Mouse (Mus musculus): ENCODE measurements around the gene Dnah2. TPM values are rescaled to one million over a fixed set of nuclear protein-coding genes. Genes with fewer than 3 reads are reported as not detected.

The Dnah2 gene
- 0.87 and 1.5 TPM in 2 replicates for polyA plus RNA-seq (2014; fragmentation: Nextera tagmentation; extraction: Ambion mirVana)

- H3K4me1 ChIP-seq (ENCODE audit: control insufficient read depth, insufficient read depth, low read length), result peaks cover 9% of the 10 kb centered on the region
- H3K9ac ChIP-seq (ENCODE audit: low read depth, low read length), result 0 out of 2 replicates have a peak within 1 kb of the TSS, but pooled peaks have one; percentile 7
- no peaks in the 10 kb centered on the region; the same call in 1 of the 2 replicates for H3K27me3 ChIP-seq (ENCODE audit: control insufficient read depth, insufficient read depth, low read length)
- WGBS, result 38% methylated on average over 12 of the region's 12 CpGs
- no peak within 1 kb of the TSS for H3K4me3 ChIP-seq (ENCODE audit: low read length)
- no peaks in the 10 kb centered on the region for H3K9me3 ChIP-seq (ENCODE audit: control insufficient read depth, low read length)
- H3K27ac ChIP-seq (ENCODE audit: low read depth, low read length), result no peak within 1 kb of the TSS
- ATAC-seq (ENCODE audit: low FRiP score, low TSS enrichment), result no peak
- H3K4me2 ChIP-seq (replicated peaks; ENCODE audit: low read depth, low read length), result no peak within 1 kb of the TSS
- no peaks in the 10 kb centered on the region for H3K36me3 ChIP-seq (ENCODE audit: control insufficient read depth, insufficient read depth, low read length)
Observed at GRCm38 (mm10) chr11:69549060-69549656, at the start of gene Dnah2. TSS of gene Dnah2 (minus strand) at chr11:69549110.

- H3K27me3 ChIP-seq (ENCODE audit: control insufficient read depth, insufficient read depth, low read length), result no peaks in the 10 kb centered on the region
- no peak overlapping the region for H3K4me3 ChIP-seq (ENCODE audit: low read length)
- peaks cover 3% of the 10 kb centered on the region for H3K4me1 ChIP-seq (ENCODE audit: control insufficient read depth, insufficient read depth, low read length)
- WGBS, result 95% methylated on average over 6 of the region's 6 CpGs
- H3K9me3 ChIP-seq (ENCODE audit: control insufficient read depth, low read length), result no peaks in the 10 kb centered on the region
- no peak for ATAC-seq (ENCODE audit: low FRiP score, low TSS enrichment)
- H3K4me2 ChIP-seq (replicated peaks; ENCODE audit: low read depth, low read length), result no peak overlapping the region
- H3K36me3 ChIP-seq (ENCODE audit: control insufficient read depth, insufficient read depth, low read length), result peaks cover 35% of the 10 kb centered on the region
- H3K9ac ChIP-seq (ENCODE audit: low read depth, low read length), result no peak overlapping the region
- H3K27ac ChIP-seq (ENCODE audit: low read depth, low read length), result no peak overlapping the region
Observed at GRCm38 (mm10) chr11:69594853-69595252, 45.9 kb upstream of the Dnah2 start.

DNA sequence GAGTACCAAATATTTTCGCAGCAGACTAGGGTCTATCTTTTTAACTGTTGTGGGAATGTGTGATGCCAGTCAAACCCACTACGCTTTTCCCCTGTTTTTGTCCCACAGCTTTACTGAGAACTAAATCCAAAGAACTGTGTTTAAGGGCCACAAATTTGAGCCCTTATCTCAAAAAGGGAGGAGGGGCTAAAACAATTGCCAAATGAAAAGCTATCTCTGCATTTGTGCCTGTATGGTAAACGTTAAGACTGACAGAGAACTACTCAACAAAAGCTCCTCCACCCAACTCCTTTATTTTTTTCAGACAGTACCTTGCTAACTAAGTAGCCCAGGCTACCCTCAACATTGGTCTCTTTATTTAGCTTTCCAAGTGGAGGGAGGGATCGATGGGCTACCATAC lies 43.9 kb upstream of the Dnah2 start:
- H3K36me3 ChIP-seq (ENCODE audit: control insufficient read depth, insufficient read depth, low read length), result peaks cover 56% of the 10 kb centered on the region
- no peak for ATAC-seq (ENCODE audit: low FRiP score, low TSS enrichment)
- H3K27me3 ChIP-seq (ENCODE audit: control insufficient read depth, insufficient read depth, low read length), result no peaks in the 10 kb centered on the region
- H3K27ac ChIP-seq (ENCODE audit: low read depth, low read length), result no peak overlapping the region
- H3K4me3 ChIP-seq (ENCODE audit: low read length), result no peak overlapping the region
- no peaks in the 10 kb centered on the region for H3K9me3 ChIP-seq (ENCODE audit: control insufficient read depth, low read length)
- 90% methylated on average over 4 of the region's 4 CpGs for WGBS
- no peak overlapping the region for H3K4me2 ChIP-seq (replicated peaks; ENCODE audit: low read depth, low read length)
- no peak overlapping the region for H3K9ac ChIP-seq (ENCODE audit: low read depth, low read length)
- no peaks in the 10 kb centered on the region for H3K4me1 ChIP-seq (ENCODE audit: control insufficient read depth, insufficient read depth, low read length)

- WGBS, result 91% methylated on average over 7 of the region's 7 CpGs
- ATAC-seq (ENCODE audit: low FRiP score, low TSS enrichment), result no peak
- Histone ChIP-seq H3K4me3 (ENCODE audit: low read length) (no peak overlapping the region), H3K9ac (ENCODE audit: low read depth, low read length) (no peak overlapping the region), H3K4me1 (ENCODE audit: control insufficient read depth, insufficient read depth, low read length) (no peaks in the 10 kb centered on the region), H3K9me3 (ENCODE audit: control insufficient read depth, low read length) (no peaks in the 10 kb centered on the region), H3K27ac (ENCODE audit: low read depth, low read length) (no peak overlapping the region), H3K4me2 (replicated peaks; ENCODE audit: low read depth, low read length) (no peak overlapping the region), H3K27me3 (ENCODE audit: control insufficient read depth, insufficient read depth, low read length) (no peaks in the 10 kb centered on the region), H3K36me3 (ENCODE audit: control insufficient read depth, insufficient read depth, low read length) (peaks cover 63% of the 10 kb centered on the region)
Observed at GRCm38 (mm10) chr11:69591899-69592637, 43.2 kb upstream of the Dnah2 start.

DNA sequence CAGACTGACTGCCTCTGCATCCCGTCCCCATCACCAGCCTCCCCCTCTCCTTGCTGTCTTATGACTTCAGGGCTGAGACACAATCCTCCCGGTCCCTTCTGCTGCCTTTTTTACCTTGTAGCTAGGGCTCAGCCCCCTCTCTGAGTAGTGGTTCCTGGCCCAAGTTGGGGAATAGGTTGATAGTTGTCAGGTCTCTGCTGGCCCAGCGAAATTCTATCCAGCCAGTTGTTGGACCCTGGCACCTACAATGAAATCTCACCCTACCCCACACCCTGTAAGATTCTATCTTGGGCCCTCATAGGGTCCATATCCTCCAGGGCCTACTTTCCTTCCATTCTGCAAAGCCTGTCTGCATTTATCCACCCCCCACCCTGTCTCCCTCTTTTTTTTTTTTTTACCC lies 42.5 kb upstream of the Dnah2 start:
- H3K27ac ChIP-seq (ENCODE audit: low read depth, low read length), result no peak overlapping the region

GRCm38 (mm10) chr11:69590622-69591021 lies 41.7 kb upstream of the Dnah2 start:
- peaks cover 70% of the 10 kb centered on the region for H3K36me3 ChIP-seq (ENCODE audit: control insufficient read depth, insufficient read depth, low read length)
- H3K4me2 ChIP-seq (replicated peaks; ENCODE audit: low read depth, low read length), result no peak overlapping the region
- H3K27me3 ChIP-seq (ENCODE audit: control insufficient read depth, insufficient read depth, low read length), result no peaks in the 10 kb centered on the region
- H3K9me3 ChIP-seq (ENCODE audit: control insufficient read depth, low read length), result no peaks in the 10 kb centered on the region
- no peaks in the 10 kb centered on the region for H3K4me1 ChIP-seq (ENCODE audit: control insufficient read depth, insufficient read depth, low read length)
- ATAC-seq (ENCODE audit: low FRiP score, low TSS enrichment), result no peak
- no peak overlapping the region for H3K4me3 ChIP-seq (ENCODE audit: low read length)
- 96% methylated on average over 8 of the region's 8 CpGs for WGBS
- no peak overlapping the region for H3K9ac ChIP-seq (ENCODE audit: low read depth, low read length)
- H3K27ac ChIP-seq (ENCODE audit: low read depth, low read length), result no peak overlapping the region

More for the DNA sequence above, 42.5 kb upstream of the Dnah2 start:
- Histone ChIP-seq H3K9ac (ENCODE audit: low read depth, low read length) (no peak overlapping the region), H3K27me3 (ENCODE audit: control insufficient read depth, insufficient read depth, low read length) (no peaks in the 10 kb centered on the region), H3K4me1 (ENCODE audit: control insufficient read depth, insufficient read depth, low read length) (no peaks in the 10 kb centered on the region), H3K36me3 (ENCODE audit: control insufficient read depth, insufficient read depth, low read length) (peaks cover 69% of the 10 kb centered on the region), H3K9me3 (ENCODE audit: control insufficient read depth, low read length) (no peaks in the 10 kb centered on the region), H3K4me2 (replicated peaks; ENCODE audit: low read depth, low read length) (no peak overlapping the region), H3K4me3 (ENCODE audit: low read length) (no peak overlapping the region)
- ATAC-seq (ENCODE audit: low FRiP score, low TSS enrichment), result no peak
- WGBS, result 85% methylated on average over 3 of the region's 3 CpGs

- Histone ChIP-seq H3K36me3 (ENCODE audit: control insufficient read depth, insufficient read depth, low read length) (peaks cover 72% of the 10 kb centered on the region), H3K4me3 (ENCODE audit: low read length) (no peak overlapping the region), H3K27me3 (ENCODE audit: control insufficient read depth, insufficient read depth, low read length) (no peaks in the 10 kb centered on the region), H3K9me3 (ENCODE audit: control insufficient read depth, low read length) (no peaks in the 10 kb centered on the region), H3K9ac (ENCODE audit: low read depth, low read length) (no peak overlapping the region), H3K4me2 (replicated peaks; ENCODE audit: low read depth, low read length) (no peak overlapping the region), H3K4me1 (ENCODE audit: control insufficient read depth, insufficient read depth, low read length) (no peaks in the 10 kb centered on the region), H3K27ac (ENCODE audit: low read depth, low read length) (no peak overlapping the region)
- ATAC-seq (ENCODE audit: low FRiP score, low TSS enrichment), result no peak
- WGBS, result 92% methylated on average over 22 of the region's 22 CpGs
Observed at GRCm38 (mm10) chr11:69589207-69589834, 40.4 kb upstream of the Dnah2 start.

DNA sequence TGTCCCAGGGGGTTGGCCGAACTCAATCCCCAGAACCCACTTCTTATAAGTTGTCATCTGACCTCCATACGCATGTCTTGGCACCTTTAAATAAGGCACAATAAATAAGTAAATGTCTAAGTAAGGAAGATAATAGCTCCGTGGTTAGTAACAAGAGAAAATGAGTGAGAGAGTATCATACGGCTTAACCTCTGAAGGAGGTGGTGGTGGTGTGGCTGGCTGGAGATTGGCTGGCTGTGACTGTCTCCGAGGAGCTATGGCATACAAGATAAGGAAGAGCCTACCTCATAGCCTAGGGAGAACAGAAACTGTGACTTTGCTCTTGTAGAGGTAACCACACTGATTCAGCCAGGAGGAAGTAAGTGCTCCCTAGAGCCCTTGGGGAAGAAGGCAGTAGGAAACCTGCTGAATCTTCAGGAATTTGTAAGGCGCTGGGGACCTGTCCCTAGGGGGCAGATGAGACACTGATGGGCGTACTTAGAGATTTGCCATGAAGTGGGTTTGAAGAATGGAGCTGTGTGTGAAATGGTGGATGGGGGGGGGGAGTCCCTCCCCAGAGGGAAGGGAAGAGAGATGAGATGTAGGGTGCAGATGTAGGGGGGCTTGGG lies 36.9 kb upstream of the Dnah2 start:
- Histone ChIP-seq H3K27ac (ENCODE audit: low read depth, low read length) (no peak overlapping the region), H3K27me3 (ENCODE audit: control insufficient read depth, insufficient read depth, low read length) (no peaks in the 10 kb centered on the region), H3K9me3 (ENCODE audit: control insufficient read depth, low read length) (no peaks in the 10 kb centered on the region), H3K9ac (ENCODE audit: low read depth, low read length) (no peak overlapping the region), H3K4me2 (replicated peaks; ENCODE audit: low read depth, low read length) (no peak overlapping the region), H3K4me1 (ENCODE audit: control insufficient read depth, insufficient read depth, low read length) (peaks cover 11% of the 10 kb centered on the region), H3K36me3 (ENCODE audit: control insufficient read depth, insufficient read depth, low read length) (peaks cover 54% of the 10 kb centered on the region), H3K4me3 (ENCODE audit: low read length) (no peak overlapping the region)
- 79% methylated on average over 7 of the region's 7 CpGs for WGBS
- ATAC-seq (ENCODE audit: low FRiP score, low TSS enrichment), result no peak

All from kidney, embryonic 14.5 days (tissue).